Mouse (Mus musculus): ENCODE results near the gene 4930469K13Rik.

The 4930469K13Rik gene

DNA sequence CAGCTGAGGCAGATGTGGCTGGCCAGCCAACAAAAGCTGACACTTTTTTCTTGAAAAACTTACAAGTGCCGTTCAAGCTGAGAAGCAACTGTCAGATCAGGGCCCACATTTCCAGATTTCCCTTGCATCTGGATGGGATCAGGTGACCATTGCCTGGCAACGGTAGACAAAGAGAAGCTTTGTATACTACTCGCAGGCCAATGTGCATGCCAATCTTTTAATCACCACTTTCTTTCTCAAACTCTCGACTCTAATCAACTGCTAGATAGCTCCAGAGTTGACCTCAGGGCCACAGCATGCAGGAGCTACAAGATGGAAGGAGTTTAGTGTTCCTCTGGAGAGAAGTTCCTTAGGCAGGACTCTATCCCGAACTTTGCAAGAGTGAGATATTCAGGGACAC lies 147.2 kb downstream of the 4930469K13Rik start:
- in situ Hi-C loops (cut with MboI, MseI): loop anchor here (10.0 to 25.0 kb wide), 2 partner anchors 264 to 561 kb away; no protein-coding TSS in a partner anchor

GRCm38 (mm10) chr11:33946501-33946900 lies 151.9 kb downstream of the 4930469K13Rik start:
- in situ Hi-C loops (cut with MboI, MseI): no loop called here

DNA sequence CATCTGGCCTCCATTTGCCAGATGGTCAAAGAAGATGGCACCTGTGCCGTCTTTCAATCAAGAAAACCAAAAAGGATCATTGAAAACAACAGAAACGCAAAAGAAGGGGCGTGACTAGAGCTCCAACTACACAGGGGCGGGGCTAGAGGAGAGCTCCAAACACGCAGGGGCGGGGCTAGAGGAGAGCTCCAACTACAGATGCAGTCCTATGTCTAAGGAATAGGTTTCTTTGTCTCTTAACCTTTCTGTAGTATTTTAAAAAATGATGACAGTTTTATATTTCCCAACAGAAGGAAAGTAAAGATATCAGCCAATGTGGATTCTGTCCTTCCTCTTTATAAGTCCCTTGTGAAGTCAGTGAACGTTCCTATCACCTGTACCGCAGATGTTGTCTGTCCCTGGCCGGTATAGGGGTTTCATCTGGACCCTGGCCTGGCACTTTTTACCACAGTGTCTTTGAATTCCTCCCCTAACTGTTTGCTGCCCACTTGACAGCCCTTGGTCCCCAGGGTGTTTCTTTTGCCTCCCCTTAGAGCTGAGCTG lies 153.5 kb downstream of the 4930469K13Rik start:
- in situ Hi-C loops (cut with MboI, MseI): no loop called here

GRCm38 (mm10) chr11:33944067-33944785 lies 154.1 kb downstream of the 4930469K13Rik start:
- in situ Hi-C loops (cut with MboI, MseI): no loop called here

DNA sequence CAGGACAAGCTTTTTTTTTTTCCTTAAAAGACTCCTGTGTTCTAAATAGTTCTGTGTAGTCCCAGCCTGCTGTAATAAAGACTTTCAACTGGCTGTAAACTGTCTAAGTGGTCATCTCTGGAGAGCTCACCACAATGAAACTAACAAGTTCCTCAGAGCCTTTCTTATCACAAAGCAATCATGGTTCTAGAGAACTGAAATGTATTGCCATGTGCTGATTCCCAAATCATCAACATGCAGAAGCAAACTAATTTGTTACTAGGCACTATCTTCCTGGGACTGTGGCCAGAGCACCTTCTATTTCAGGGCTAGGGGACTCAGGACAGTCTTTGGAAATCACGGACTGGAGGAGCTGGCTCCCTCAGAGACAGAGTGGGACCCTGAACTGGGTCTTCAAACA lies 154.8 kb downstream of the 4930469K13Rik start:
- in situ Hi-C loops (cut with MboI, MseI): no loop called here

- in situ Hi-C loops (cut with MboI, MseI): loop anchor here (10.0 kb wide), 2 partner anchors 125 to 835 kb away; no protein-coding TSS in a partner anchor
Measured at GRCm38 (mm10) chr11:33939456-33940113, 158.8 kb downstream of the 4930469K13Rik start.

DNA sequence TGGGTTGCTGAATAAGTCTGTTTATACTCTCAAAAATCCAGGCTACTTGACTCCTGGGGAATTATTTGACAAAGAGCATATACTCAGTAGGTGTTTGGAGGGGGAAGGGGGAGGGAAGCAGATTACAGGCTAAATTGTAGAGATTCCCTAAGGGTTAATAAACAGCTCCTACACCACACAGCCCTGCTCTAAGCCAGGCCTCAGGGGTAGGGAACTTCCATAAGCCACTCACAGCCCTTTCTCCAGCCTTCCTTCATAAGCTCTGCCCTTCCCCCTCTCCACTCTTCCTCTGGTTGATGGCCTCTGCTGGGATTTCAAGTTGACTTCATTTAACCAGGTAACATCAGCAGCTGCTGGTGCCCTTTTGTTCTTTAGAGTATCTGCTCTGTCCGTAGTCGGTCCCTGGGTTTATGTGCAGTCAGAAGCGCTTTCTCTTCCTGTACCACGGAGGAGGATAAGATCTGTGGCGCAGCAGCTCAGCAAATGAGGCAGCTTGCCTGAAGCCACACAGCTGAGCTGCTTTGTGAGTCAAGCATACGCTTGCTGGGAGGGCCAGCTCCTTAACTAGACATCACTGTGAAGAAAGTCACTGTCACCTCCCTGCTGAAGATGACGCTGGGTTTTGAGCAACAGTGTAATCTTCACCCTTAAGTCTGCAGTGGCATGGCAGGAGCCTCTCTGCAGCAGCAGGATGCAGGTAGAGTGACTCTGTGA lies 159.6 kb downstream of the 4930469K13Rik start:
- in situ Hi-C loops (cut with MboI, MseI): loop anchor here (10.0 kb wide), 2 partner anchors 126 to 836 kb away; no protein-coding TSS in a partner anchor

- in situ Hi-C loops (cut with MboI, MseI): loop anchor here (10.0 kb wide), 2 partner anchors 127 to 837 kb away; no protein-coding TSS in a partner anchor
Measured at GRCm38 (mm10) chr11:33937641-33938040, 160.7 kb downstream of the 4930469K13Rik start.

- in situ Hi-C loops (cut with MboI, MseI): loop anchor here (5.0 to 10.0 kb wide), 3 partner anchors 73 to 841 kb away; no protein-coding TSS in a partner anchor
Measured at GRCm38 (mm10) chr11:33934286-33934685, 164.1 kb downstream of the 4930469K13Rik start.

DNA sequence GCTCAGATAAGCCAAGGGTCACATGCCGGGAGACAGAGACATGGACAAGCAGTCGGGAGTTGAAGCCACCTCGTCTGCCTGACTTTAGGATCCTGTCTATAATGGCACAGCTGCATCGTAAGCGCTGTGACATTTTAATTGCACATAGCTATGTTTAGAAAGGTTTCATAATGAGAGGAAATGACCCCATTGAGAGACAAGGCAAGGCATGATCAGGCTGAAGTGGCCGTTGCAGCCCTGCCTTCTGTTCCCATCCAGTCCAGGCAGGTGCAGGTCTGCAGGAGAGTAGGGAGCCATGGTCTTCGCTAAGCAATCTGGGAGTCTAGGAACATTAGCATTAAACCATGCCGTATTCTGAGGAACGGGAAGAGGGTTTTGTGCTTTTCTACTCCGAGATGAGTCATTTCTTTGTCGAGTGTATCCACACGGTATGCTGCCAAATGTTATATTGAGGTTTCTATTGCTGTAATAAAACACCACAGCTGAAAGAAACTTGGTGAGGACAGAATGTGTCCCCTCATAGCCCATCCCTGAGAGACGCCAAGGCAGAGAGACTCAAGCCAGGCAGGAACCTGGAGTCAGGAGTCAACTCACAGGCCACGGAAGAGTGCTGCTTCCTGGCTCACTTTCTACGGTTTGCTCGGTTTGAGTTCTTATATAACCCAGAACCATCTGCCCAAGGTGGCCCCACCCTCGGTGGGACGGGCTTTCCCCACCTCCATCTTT lies 165.8 kb downstream of the 4930469K13Rik start:
- in situ Hi-C loops (cut with MboI, MseI): loop anchor here (5.0 to 10.0 kb wide), 3 partner anchors 75 to 842 kb away; no protein-coding TSS in a partner anchor

- in situ Hi-C loops (cut with MboI, MseI): loop anchor here (5.0 to 10.0 kb wide), 3 partner anchors 75 to 843 kb away; no protein-coding TSS in a partner anchor
Measured at GRCm38 (mm10) chr11:33931836-33932385, 166.4 kb downstream of the 4930469K13Rik start.

GRCm38 (mm10) chr11:33929412-33929811 lies 168.9 kb downstream of the 4930469K13Rik start:
- in situ Hi-C loops (cut with MboI, MseI): no loop called here

DNA sequence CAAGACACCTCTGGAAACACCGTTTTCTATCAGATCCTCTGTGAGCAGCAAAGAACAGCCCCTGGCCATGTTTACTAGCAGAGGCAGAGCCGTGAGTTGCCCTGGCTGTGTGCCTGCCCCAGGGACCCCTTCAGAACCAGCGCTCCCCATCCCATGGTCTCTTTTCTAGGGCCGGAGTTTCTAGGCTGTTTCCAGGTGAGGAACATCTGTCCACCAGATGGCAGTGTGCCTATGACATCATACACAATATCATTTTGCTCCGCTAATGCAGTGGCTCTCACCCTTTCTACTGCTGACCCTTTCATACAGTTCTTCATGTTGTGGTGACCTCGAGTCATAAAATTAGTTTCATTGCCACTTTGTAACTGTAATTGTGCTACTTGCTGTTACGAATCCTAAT lies 169.7 kb downstream of the 4930469K13Rik start:
- in situ Hi-C loops (cut with MboI, MseI): no loop called here

GRCm38 (mm10) chr11:33927836-33928235 lies 170.5 kb downstream of the 4930469K13Rik start:
- in situ Hi-C loops (cut with MboI, MseI): no loop called here

DNA sequence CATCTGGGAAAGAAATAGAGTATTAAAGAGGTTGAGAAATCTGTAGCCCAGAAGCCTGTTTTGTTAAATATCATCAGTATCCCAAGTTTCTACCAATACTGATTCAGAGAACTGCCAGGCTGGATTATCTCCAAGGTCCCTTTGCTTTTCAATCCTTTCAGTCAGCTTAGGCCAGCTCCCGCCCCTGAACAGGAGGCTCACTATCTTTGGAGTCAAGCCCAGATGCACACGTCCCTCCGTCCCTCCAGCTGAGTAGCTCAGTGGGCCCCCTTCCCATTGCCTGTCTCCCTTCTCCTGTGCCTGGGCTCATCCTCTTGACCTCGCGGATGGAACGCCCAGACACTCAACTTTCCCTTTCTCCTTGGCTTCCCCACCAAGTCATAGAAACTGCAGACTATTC lies 171.0 kb downstream of the 4930469K13Rik start:
- in situ Hi-C loops (cut with MboI, MseI): no loop called here

DNA sequence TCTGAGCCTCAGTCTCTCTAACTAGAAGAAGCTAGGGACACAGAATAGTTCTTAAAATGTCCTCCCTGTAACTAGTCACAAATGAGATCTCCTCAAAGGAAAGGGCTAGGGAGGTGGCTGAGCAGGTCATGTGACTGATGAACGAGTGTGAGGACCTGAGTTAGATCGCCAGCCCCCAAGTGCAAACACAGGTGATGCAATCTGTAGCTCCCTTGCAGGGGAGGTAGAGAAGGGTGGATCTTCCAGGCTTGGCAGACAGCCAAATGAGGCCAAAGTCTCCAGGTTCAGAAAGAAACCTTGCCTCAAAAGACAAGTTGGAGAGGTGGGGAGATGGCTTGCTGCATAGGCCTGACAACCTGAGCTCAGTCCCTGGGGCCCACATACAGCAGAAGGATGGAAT lies 171.8 kb downstream of the 4930469K13Rik start:
- in situ Hi-C loops (cut with MboI, MseI): no loop called here

DNA sequence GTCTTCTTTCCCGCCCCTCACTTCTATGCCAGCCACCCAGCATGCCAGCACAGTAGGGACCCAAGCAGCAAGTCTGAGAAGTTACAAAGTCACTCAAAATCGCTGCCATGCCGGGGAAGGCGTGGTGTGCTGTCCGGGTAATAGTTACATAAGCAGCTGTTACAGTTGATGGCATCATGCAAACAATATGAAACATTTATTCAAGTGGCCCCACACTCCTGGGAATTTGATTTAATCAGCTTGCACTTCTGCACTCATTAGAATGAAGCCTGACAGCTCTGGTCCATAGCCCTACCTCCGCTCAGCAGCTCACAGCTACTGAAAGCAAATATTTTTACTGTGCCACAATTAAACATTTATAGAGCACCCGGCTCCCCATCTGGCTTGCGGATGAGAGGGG lies 172.6 kb downstream of the 4930469K13Rik start:
- in situ Hi-C loops (cut with MboI, MseI): no loop called here

Data from T-helper 2 cell (primary cell).